Mouse (Mus musculus): Measurements from ENCODE around the gene Prrx2. TPM values are rescaled to one million over a fixed set of nuclear protein-coding genes. Genes with fewer than 3 reads are reported as not detected.

The Prrx2 gene
- 15.3 and 20.1 TPM in 2 replicates for polyA plus RNA-seq (2014; fragmentation: Nextera tagmentation; extraction: Ambion mirVana)

GRCm38 (mm10) chr2:30834373-30835022 lies at the start of gene Prrx2:
TSS of gene Prrx2 (plus strand) at chr2:30834972.
- WGBS = 56% methylated on average over 9 of the region's 10 CpGs
- H3K9me3 ChIP-seq (ENCODE audit: control insufficient read depth, low read length) = no peaks in the 10 kb centered on the region
- H3K4me1 ChIP-seq (ENCODE audit: control insufficient read depth, insufficient read depth, low read length) = peaks cover 23% of the 10 kb centered on the region
- H3K36me3 ChIP-seq (ENCODE audit: control insufficient read depth, insufficient read depth, low read length) = no peaks in the 10 kb centered on the region
- H3K4me3 ChIP-seq (ENCODE audit: low read length) = no peak within 1 kb of the TSS
- no peaks in the 10 kb centered on the region for H3K27me3 ChIP-seq (ENCODE audit: control insufficient read depth, insufficient read depth, low read length)
- no peak within 1 kb of the TSS for H3K27ac ChIP-seq (ENCODE audit: low read depth, low read length)
- ATAC-seq (ENCODE audit: low FRiP score, low TSS enrichment) = no peak
- no peak within 1 kb of the TSS for H3K4me2 ChIP-seq (replicated peaks; ENCODE audit: low read depth, low read length)
- no peak within 1 kb of the TSS for H3K9ac ChIP-seq (ENCODE audit: low read depth, low read length)

- H3K27me3 ChIP-seq (ENCODE audit: control insufficient read depth, insufficient read depth, low read length) = no peaks in the 10 kb centered on the region
- H3K36me3 ChIP-seq (ENCODE audit: control insufficient read depth, insufficient read depth, low read length) = no peaks in the 10 kb centered on the region
- H3K27ac ChIP-seq (ENCODE audit: low read depth, low read length) = peak overlapping the region; percentile 96
- peak overlapping the region; percentile 29; the same call in 1 of the 2 replicates for H3K9ac ChIP-seq (ENCODE audit: low read depth, low read length)
- no peaks in the 10 kb centered on the region for H3K9me3 ChIP-seq (ENCODE audit: control insufficient read depth, low read length)
- H3K4me2 ChIP-seq (replicated peaks; ENCODE audit: low read depth, low read length) = no peak overlapping the region
- no peak for ATAC-seq (ENCODE audit: low FRiP score, low TSS enrichment)
- no peak overlapping the region for H3K4me3 ChIP-seq (ENCODE audit: low read length)
- H3K4me1 ChIP-seq (ENCODE audit: control insufficient read depth, insufficient read depth, low read length) = peaks cover 40% of the 10 kb centered on the region
- 47% methylated on average over 4 of the region's 4 CpGs for WGBS
These were observed 47.3 kb upstream of the Prrx2 start for GRCm38 (mm10) chr2:30787466-30787865.

GRCm38 (mm10) chr2:30792061-30792460 lies 42.7 kb upstream of the Prrx2 start:
- no peak for ATAC-seq (ENCODE audit: low FRiP score, low TSS enrichment)
- 89% methylated on average over 7 of the region's 7 CpGs for WGBS
- Histone ChIP-seq H3K4me3 (ENCODE audit: low read length) (no peak overlapping the region), H3K9ac (ENCODE audit: low read depth, low read length) (no peak overlapping the region), H3K27me3 (ENCODE audit: control insufficient read depth, insufficient read depth, low read length) (no peaks in the 10 kb centered on the region), H3K4me2 (replicated peaks; ENCODE audit: low read depth, low read length) (no peak overlapping the region), H3K4me1 (ENCODE audit: control insufficient read depth, insufficient read depth, low read length) (peaks cover 23% of the 10 kb centered on the region), H3K36me3 (ENCODE audit: control insufficient read depth, insufficient read depth, low read length) (no peaks in the 10 kb centered on the region), H3K9me3 (ENCODE audit: control insufficient read depth, low read length) (no peaks in the 10 kb centered on the region), H3K27ac (ENCODE audit: low read depth, low read length) (no peak overlapping the region)

GRCm38 (mm10) chr2:30794179-30795108 lies 40.3 kb upstream of the Prrx2 start:
- H3K36me3 ChIP-seq (ENCODE audit: control insufficient read depth, insufficient read depth, low read length) = no peaks in the 10 kb centered on the region
- peak overlapping the region; percentile 12; the same call in 1 of the 2 replicates for H3K9ac ChIP-seq (ENCODE audit: low read depth, low read length)
- H3K4me3 ChIP-seq (ENCODE audit: low read length) = peak overlapping the region; percentile 26
- H3K4me2 ChIP-seq (replicated peaks; ENCODE audit: low read depth, low read length) = peak overlapping the region; percentile 45
- WGBS = 5% methylated on average over 48 of the region's 48 CpGs
- no peaks in the 10 kb centered on the region for H3K27me3 ChIP-seq (ENCODE audit: control insufficient read depth, insufficient read depth, low read length)
- ATAC-seq (ENCODE audit: low FRiP score, low TSS enrichment) = peak; percentile 79
- H3K9me3 ChIP-seq (ENCODE audit: control insufficient read depth, low read length) = no peaks in the 10 kb centered on the region
- H3K4me1 ChIP-seq (ENCODE audit: control insufficient read depth, insufficient read depth, low read length) = peaks cover 20% of the 10 kb centered on the region
- peak overlapping the region; percentile 12; the same call in 1 of the 2 replicates for H3K27ac ChIP-seq (ENCODE audit: low read depth, low read length)

GRCm38 (mm10) chr2:30795271-30795888 lies 39.4 kb upstream of the Prrx2 start:
- 65% methylated on average over 6 of the region's 7 CpGs for WGBS
- Histone ChIP-seq H3K9ac (ENCODE audit: low read depth, low read length) (0 out of 2 replicates have a peak overlapping the region, but pooled peaks have one; percentile 3), H3K9me3 (ENCODE audit: control insufficient read depth, low read length) (no peaks in the 10 kb centered on the region), H3K4me2 (replicated peaks; ENCODE audit: low read depth, low read length) (peak overlapping the region; percentile 45), H3K27ac (ENCODE audit: low read depth, low read length) (peak overlapping the region; percentile 6; the same call in 1 of the 2 replicates), H3K4me3 (ENCODE audit: low read length) (no peak overlapping the region), H3K36me3 (ENCODE audit: control insufficient read depth, insufficient read depth, low read length) (no peaks in the 10 kb centered on the region), H3K27me3 (ENCODE audit: control insufficient read depth, insufficient read depth, low read length) (no peaks in the 10 kb centered on the region), H3K4me1 (ENCODE audit: control insufficient read depth, insufficient read depth, low read length) (peaks cover 20% of the 10 kb centered on the region)
- ATAC-seq (ENCODE audit: low FRiP score, low TSS enrichment) = no peak

GRCm38 (mm10) chr2:30795889-30796275 lies 38.9 kb upstream of the Prrx2 start:
- Histone ChIP-seq H3K4me3 (ENCODE audit: low read length) (0 out of 2 replicates have a peak overlapping the region, but pooled peaks have one; percentile 16), H3K4me2 (replicated peaks; ENCODE audit: low read depth, low read length) (peak overlapping the region; percentile 34; the same call in 1 of the 2 replicates), H3K36me3 (ENCODE audit: control insufficient read depth, insufficient read depth, low read length) (no peaks in the 10 kb centered on the region), H3K4me1 (ENCODE audit: control insufficient read depth, insufficient read depth, low read length) (peaks cover 22% of the 10 kb centered on the region), H3K27ac (ENCODE audit: low read depth, low read length) (peak overlapping the region; percentile 14; the same call in 1 of the 2 replicates), H3K27me3 (ENCODE audit: control insufficient read depth, insufficient read depth, low read length) (no peaks in the 10 kb centered on the region), H3K9me3 (ENCODE audit: control insufficient read depth, low read length) (no peaks in the 10 kb centered on the region), H3K9ac (ENCODE audit: low read depth, low read length) (0 out of 2 replicates have a peak overlapping the region, but pooled peaks have one; percentile 3)
- ATAC-seq (ENCODE audit: low FRiP score, low TSS enrichment) = no peak
- WGBS = 68% methylated on average over 5 of the region's 5 CpGs

GRCm38 (mm10) chr2:30796382-30796781 lies 38.4 kb upstream of the Prrx2 start:
- peak; percentile 44; the same call in 1 of the 2 replicates for ATAC-seq (ENCODE audit: low FRiP score, low TSS enrichment)
- Histone ChIP-seq H3K4me3 (ENCODE audit: low read length) (peak overlapping the region; percentile 16; the same call in 1 of the 2 replicates), H3K27ac (ENCODE audit: low read depth, low read length) (peak overlapping the region; percentile 14; the same call in 1 of the 2 replicates), H3K4me1 (ENCODE audit: control insufficient read depth, insufficient read depth, low read length) (peaks cover 26% of the 10 kb centered on the region), H3K9me3 (ENCODE audit: control insufficient read depth, low read length) (no peaks in the 10 kb centered on the region), H3K4me2 (replicated peaks; ENCODE audit: low read depth, low read length) (peak overlapping the region; percentile 34), H3K9ac (ENCODE audit: low read depth, low read length) (0 out of 2 replicates have a peak overlapping the region, but pooled peaks have one; percentile 3), H3K27me3 (ENCODE audit: control insufficient read depth, insufficient read depth, low read length) (no peaks in the 10 kb centered on the region), H3K36me3 (ENCODE audit: control insufficient read depth, insufficient read depth, low read length) (no peaks in the 10 kb centered on the region)
- WGBS = 5% methylated on average over 11 of the region's 11 CpGs

- no peaks in the 10 kb centered on the region for H3K9me3 ChIP-seq (ENCODE audit: control insufficient read depth, low read length)
- WGBS = 91% methylated on average over 3 of the region's 3 CpGs
- no peaks in the 10 kb centered on the region for H3K36me3 ChIP-seq (ENCODE audit: control insufficient read depth, insufficient read depth, low read length)
- H3K27me3 ChIP-seq (ENCODE audit: control insufficient read depth, insufficient read depth, low read length) = no peaks in the 10 kb centered on the region
- H3K4me3 ChIP-seq (ENCODE audit: low read length) = no peak overlapping the region
- H3K4me2 ChIP-seq (replicated peaks; ENCODE audit: low read depth, low read length) = no peak overlapping the region
- peaks cover 33% of the 10 kb centered on the region for H3K4me1 ChIP-seq (ENCODE audit: control insufficient read depth, insufficient read depth, low read length)
- no peak overlapping the region for H3K27ac ChIP-seq (ENCODE audit: low read depth, low read length)
- no peak for ATAC-seq (ENCODE audit: low FRiP score, low TSS enrichment)
- H3K9ac ChIP-seq (ENCODE audit: low read depth, low read length) = no peak overlapping the region
These were observed 35.3 kb upstream of the Prrx2 start for GRCm38 (mm10) chr2:30799456-30799855.

Measured in kidney, embryonic 14.5 days (tissue).